Mouse (Mus musculus) E14TG2a.4 (cell line): ENCODE data around the gene Rrbp1.

Experiments
- H3K27me3 ChIP-seq: 2 replicates; pipeline ENCODE4 v1.6.1; 2014; ENCODE audit warnings: low read length, control low read depth; ENCODE audit not compliant: insufficient read depth
- H3K36me3 ChIP-seq: 2 replicates; pipeline ENCODE4 v1.6.1; 2014; ENCODE audit warnings: low read length, control low read depth; ENCODE audit not compliant: insufficient read depth
- H3K4me1 ChIP-seq: replicated peaks from 2 replicates; pipeline ENCODE4 v1.6.1; 2014; ENCODE audit warnings: low read depth, low read length, control low read depth
- H3K4me3 ChIP-seq: replicated peaks from 2 replicates; pipeline ENCODE4 v1.5.1; 2014; ENCODE audit warnings: mild to moderate bottlenecking, low read length
- H3K9me3 ChIP-seq: 2 replicates; pipeline ENCODE4 v1.6.1; 2014; ENCODE audit warnings: low read length, control low read depth
- CTCF ChIP-seq: conservative IDR thresholded peaks from 2 replicates; pipeline ENCODE4 v1.5.1; 2014; ENCODE audit warnings: low read length
- NANOG ChIP-seq: IDR thresholded peaks from 2 replicates; pipeline ENCODE4 v1.6.1; 2014; ENCODE audit warnings: borderline replicate concordance, low read length, mixed read lengths
- POU5F1 ChIP-seq: IDR thresholded peaks from 2 replicates; pipeline ENCODE4 v1.6.1; 2014; ENCODE audit warnings: low read length, borderline replicate concordance

The Rrbp1 gene

DNA sequence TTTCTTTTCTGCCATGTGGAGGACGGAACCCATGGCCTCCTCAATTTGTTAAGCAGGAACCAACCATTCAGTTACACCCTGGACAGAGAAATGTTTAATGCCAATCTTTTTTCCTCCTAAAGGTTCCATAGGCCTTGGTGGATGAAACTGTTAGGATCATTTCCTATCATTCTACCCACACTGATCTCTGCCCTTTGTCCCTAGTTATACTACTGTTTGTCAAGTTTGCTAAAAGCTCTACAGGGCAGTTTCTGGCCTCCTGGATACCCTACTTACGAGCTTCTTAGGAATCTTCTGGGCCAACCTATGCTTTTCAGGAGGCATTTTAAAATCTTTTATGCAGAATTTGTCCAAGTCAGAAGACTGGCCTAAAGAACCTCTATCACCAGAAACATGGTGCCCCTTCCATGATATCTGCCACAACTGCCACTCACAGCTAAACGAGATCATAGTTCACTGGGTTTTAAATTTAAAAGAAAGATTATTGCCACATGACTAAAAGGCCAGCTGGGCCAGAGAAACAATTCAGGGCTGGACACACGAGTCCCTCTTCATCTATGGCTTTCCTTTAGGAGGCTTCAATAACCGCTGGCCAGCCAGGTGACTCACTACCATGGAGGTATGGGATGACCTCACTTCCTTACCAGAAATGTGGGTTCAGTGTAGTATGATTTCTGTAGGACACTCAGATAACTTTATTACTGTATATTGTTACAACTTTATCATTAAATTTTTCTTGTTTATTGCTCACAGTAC, 8.7 kb downstream of the Rrbp1 start:
- Histone ChIP-seq H3K36me3 (0 out of 2 replicates have a peak, but pooled peaks cover under 1% of the 10 kb centered on the region), H3K4me1 (peaks cover 60% of the 10 kb centered on the region), H3K9me3 (no peaks in the 10 kb centered on the region), H3K4me3 (no peak overlapping the region), H3K27me3 (no peaks in the 10 kb centered on the region)
- TF ChIP-seq CTCF (no peak), NANOG (no peak), POU5F1 (no peak)

DNA sequence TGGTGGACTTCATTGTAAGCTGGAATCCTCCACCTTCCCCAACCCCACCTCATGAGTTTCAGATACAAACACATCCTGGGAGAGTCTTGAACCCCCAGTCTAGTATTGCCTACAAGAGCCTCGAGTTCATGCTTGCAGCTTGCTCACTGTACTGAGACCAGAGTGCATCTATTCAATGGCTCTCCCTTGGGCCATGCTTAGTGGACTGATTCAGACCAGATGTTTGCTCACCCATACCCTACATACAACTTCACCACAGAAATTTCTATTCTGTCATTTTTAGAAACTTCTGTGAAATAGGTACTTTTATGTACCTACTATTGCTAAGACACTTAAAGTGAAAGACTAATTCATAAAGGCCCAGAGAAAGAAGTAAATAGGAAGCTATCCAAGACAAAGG, 18.1 kb downstream of the Rrbp1 start:
- Histone ChIP-seq H3K27me3 (no peaks in the 10 kb centered on the region), H3K36me3 (peaks cover 16% of the 10 kb centered on the region), H3K4me1 (peaks cover 5% of the 10 kb centered on the region; the same call in 1 of the 2 replicates), H3K4me3 (no peak overlapping the region), H3K9me3 (no peaks in the 10 kb centered on the region)
- TF ChIP-seq NANOG (no peak), POU5F1 (no peak), CTCF (no peak)

DNA sequence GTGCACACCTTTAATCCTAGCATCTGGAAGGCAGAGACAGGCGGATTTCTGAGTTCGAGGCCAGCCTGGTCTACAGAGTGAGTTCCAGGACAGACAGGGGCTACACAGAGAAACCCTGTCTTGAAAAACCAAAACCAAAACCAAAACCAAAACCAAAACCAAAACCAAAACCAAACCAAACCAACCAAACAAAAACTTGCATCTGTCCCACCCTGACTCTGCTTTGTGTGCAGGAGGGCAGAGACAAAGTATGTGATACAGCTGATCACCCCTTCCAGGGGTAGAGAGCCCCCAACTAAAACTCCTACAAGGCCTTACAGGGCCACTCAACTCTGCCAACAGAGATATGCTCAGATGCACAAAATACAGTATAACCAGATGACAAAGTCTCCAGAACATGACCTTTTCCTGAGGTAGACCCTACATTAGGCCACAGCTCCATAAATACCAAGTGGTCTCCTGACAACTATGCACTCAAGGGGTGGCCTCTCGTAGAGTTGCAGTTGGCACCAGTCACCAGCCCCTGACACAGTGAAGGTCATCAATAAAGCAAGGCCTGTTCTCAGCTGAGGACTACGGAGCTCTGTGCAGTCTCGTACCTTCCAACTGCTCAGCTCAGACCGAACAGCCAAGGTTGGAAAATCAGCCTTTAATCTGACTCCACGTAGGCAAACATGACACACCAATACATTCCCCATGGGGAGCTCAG, 18.9 kb downstream of the Rrbp1 start:
- TF ChIP-seq POU5F1 (no peak), NANOG (no peak), CTCF (no peak)
- H3K4me1 ChIP-seq = peaks cover 5% of the 10 kb centered on the region; the same call in 1 of the 2 replicates
- no peaks in the 10 kb centered on the region for H3K27me3 ChIP-seq
- no peak overlapping the region for H3K4me3 ChIP-seq
- H3K9me3 ChIP-seq = no peaks in the 10 kb centered on the region
- H3K36me3 ChIP-seq = peaks cover 24% of the 10 kb centered on the region

DNA sequence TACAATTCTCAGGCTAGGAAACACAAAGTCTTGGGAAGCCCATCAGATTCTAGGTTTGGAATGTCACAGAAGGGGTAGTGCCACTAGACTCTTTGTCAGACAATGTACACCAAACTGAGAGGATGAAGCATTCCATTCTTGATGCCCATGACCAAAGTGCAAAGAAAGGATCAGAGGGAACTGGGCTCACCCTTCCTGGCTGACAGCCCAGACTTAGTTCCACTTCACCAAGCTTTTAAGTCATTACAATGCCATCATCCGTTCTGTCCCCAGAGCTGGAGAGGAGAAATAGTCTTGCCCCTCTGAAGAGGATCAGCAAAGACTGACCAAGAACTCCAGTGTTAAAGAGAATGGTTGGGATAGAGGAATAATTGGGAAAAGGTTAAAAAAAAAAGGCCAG, 20.1 kb downstream of the Rrbp1 start:
- peaks cover 36% of the 10 kb centered on the region for H3K36me3 ChIP-seq
- H3K27me3 ChIP-seq = no peaks in the 10 kb centered on the region
- no peak for TF ChIP-seq NANOG
- TF ChIP-seq POU5F1 = no peak
- no peak for TF ChIP-seq CTCF
- no peak overlapping the region for H3K4me3 ChIP-seq
- peaks cover 5% of the 10 kb centered on the region; the same call in 1 of the 2 replicates for H3K4me1 ChIP-seq
- no peaks in the 10 kb centered on the region for H3K9me3 ChIP-seq

DNA sequence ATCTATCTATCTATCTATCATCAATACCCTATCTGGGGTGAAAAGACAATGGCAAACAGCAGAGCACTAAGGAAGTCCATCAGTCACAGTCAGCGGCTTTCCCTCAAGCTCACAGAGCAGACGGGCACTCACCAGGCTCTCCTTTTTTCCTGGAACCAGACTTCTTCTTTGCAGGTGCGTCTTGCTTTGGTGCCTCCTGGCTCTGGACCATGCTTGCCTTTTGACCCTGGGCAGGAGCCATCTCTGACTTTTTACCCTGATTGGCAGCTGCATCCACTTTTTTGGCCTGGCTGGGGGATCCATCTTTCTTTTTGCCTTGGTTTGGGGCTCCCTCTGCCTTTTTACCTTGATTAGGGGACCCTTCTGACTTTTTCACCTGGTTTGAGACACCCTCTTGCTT, 23.0 kb downstream of the Rrbp1 start:
- Histone ChIP-seq H3K9me3 (no peaks in the 10 kb centered on the region), H3K36me3 (peaks cover 63% of the 10 kb centered on the region), H3K27me3 (no peaks in the 10 kb centered on the region), H3K4me1 (peaks cover 24% of the 10 kb centered on the region), H3K4me3 (no peak overlapping the region)
- TF ChIP-seq NANOG = no peak
- no peak for TF ChIP-seq CTCF
- TF ChIP-seq POU5F1 = no peak

DNA sequence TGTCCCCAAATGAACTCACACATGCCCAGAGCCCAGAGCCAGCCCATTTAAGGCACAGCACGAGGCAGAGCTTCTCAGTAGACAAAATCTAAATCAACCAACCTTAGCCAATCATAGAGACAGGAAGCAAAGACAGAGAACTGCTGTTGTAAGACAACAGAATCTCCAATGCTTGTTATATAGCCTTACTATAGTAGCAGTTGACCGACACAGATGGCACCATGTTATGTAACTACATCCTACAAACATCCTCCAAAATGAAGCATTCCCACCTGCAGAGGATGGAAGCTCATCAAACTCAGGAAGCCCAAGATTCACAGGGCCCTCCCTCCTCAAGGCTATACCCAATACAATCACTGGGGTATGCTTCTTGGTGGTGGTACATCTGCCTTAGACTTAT, 23.6 kb downstream of the Rrbp1 start:
- peaks cover 69% of the 10 kb centered on the region for H3K36me3 ChIP-seq
- H3K9me3 ChIP-seq = no peaks in the 10 kb centered on the region
- no peak overlapping the region for H3K4me3 ChIP-seq
- H3K4me1 ChIP-seq = peaks cover 29% of the 10 kb centered on the region
- H3K27me3 ChIP-seq = no peaks in the 10 kb centered on the region
- no peak for TF ChIP-seq CTCF
- no peak for TF ChIP-seq NANOG
- TF ChIP-seq POU5F1 = no peak

DNA sequence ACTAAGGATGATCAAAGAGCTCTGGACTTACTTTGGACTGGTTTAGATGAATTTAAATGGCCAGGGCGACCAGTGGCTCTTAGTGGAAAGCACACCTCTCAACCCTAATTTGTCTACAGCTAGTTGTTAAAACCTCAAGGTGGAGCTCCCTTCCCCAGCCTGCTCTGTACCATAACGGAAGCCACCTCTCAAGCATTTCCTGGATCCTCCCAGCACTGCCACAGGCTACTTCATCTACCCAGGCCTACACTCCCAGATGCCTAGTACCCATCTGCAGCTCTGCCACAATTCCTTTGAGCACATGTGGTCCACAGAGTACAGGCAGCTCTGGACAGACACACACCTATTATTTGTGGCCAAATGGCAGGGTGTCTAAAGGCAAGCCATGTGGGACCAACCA, 27.6 kb downstream of the Rrbp1 start:
- H3K4me3 ChIP-seq = no peak overlapping the region
- H3K9me3 ChIP-seq = no peaks in the 10 kb centered on the region
- TF ChIP-seq NANOG = no peak
- peaks cover 91% of the 10 kb centered on the region for H3K36me3 ChIP-seq
- peaks cover 31% of the 10 kb centered on the region for H3K4me1 ChIP-seq
- H3K27me3 ChIP-seq = no peaks in the 10 kb centered on the region

DNA sequence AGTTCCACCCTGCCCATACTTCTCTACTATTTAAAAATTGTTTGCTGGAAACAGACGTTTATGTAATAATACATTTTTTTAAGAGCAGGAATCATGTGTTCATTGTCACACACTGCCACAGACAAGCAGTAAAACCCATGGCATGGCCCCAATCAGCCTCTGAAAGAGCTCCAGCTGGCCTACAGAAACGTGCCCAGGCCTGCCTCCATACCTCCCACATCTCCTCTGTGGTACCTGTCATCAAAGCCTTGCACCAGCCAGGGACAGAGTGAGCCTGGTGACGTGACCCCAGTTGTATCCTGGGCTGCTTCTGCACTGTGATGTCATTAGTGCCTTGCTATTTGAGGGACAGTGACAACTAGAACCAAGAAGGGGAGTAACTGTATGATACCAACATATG, 28.2 kb downstream of the Rrbp1 start:
- no peaks in the 10 kb centered on the region for H3K9me3 ChIP-seq
- H3K4me3 ChIP-seq = no peak overlapping the region
- no peaks in the 10 kb centered on the region for H3K27me3 ChIP-seq
- TF ChIP-seq CTCF (no peak), POU5F1 (no peak), NANOG (no peak)
- peaks cover 91% of the 10 kb centered on the region for H3K36me3 ChIP-seq
- peaks cover 31% of the 10 kb centered on the region for H3K4me1 ChIP-seq

DNA sequence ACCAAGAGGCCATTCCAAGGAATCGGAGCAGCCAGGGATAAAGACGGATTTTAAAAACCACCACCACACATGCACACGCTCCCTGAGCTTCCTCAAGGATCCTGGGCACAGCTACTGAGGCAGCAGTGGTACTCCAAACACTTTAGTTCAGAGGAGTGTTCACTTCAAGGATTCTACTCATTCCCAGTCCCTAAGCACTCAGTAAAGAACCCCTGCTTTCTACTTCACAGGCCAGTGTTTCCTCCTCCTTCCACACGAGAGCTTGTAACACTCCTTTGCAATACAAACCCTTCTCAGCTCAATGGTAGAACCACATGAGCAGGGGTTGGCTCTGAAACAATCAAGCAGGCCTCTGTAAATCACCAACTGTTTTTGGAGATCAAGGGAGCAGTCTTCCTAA, 28.9 kb downstream of the Rrbp1 start:
- H3K4me3 ChIP-seq = no peak overlapping the region
- TF ChIP-seq NANOG = no peak
- TF ChIP-seq POU5F1 = no peak
- TF ChIP-seq CTCF = no peak
- peaks cover 88% of the 10 kb centered on the region for H3K36me3 ChIP-seq
- no peaks in the 10 kb centered on the region for H3K27me3 ChIP-seq
- H3K4me1 ChIP-seq = peaks cover 31% of the 10 kb centered on the region
- H3K9me3 ChIP-seq = no peaks in the 10 kb centered on the region
